Mouse (Mus musculus): ENCODE results near the gene Lancl1.

The Lancl1 gene

GRCm38 (mm10) chr1:67014205-67014604 lies 24.5 kb downstream of the Lancl1 start:
- DNase-seq, result no peak

GRCm38 (mm10) chr1:67010520-67010919 lies 28.2 kb downstream of the Lancl1 start:
- DNase-seq, result no peak

GRCm38 (mm10) chr1:67003699-67004098 lies 35.0 kb downstream of the Lancl1 start:
- DNase-seq, result peak; percentile 65

GRCm38 (mm10) chr1:67002226-67002625 lies 36.4 kb downstream of the Lancl1 start:
- DNase-seq, result no peak

GRCm38 (mm10) chr1:67001367-67001766 lies 37.3 kb downstream of the Lancl1 start:
- no peak for DNase-seq

- DNase-seq, result no peak
Measured at GRCm38 (mm10) chr1:67000484-67000883, 38.2 kb downstream of the Lancl1 start.

- DNase-seq, result peak; percentile 27
Measured at GRCm38 (mm10) chr1:66998601-66999000, 40.1 kb downstream of the Lancl1 start.

- no peak for DNase-seq
Measured at GRCm38 (mm10) chr1:66998188-66998587, 40.5 kb downstream of the Lancl1 start.

- DNase-seq, result peak; percentile 81
Measured at GRCm38 (mm10) chr1:66996819-66997218, 41.9 kb downstream of the Lancl1 start.

- peak; percentile 82 for DNase-seq
Measured at GRCm38 (mm10) chr1:66992764-66993163, 45.9 kb downstream of the Lancl1 start.

- DNase-seq, result peak; percentile 14
Measured at GRCm38 (mm10) chr1:66987558-66988190, 51.0 kb downstream of the Lancl1 start.

GRCm38 (mm10) chr1:66985906-66986305 lies 52.8 kb downstream of the Lancl1 start:
- no peak for DNase-seq

GRCm38 (mm10) chr1:66985129-66985698 lies 53.5 kb downstream of the Lancl1 start:
- DNase-seq, result no peak

- no peak for DNase-seq
Measured at GRCm38 (mm10) chr1:66980129-66980528, 58.5 kb downstream of the Lancl1 start.

- no peak for DNase-seq
Measured at GRCm38 (mm10) chr1:66975456-66975855, 63.2 kb downstream of the Lancl1 start.

GRCm38 (mm10) chr1:66964857-66965256 lies 73.8 kb downstream of the Lancl1 start:
- no peak for DNase-seq

- DNase-seq, result peak; percentile 6
Measured at GRCm38 (mm10) chr1:66960536-66961243, 78.0 kb downstream of the Lancl1 start.

GRCm38 (mm10) chr1:66957361-66957760 lies 81.3 kb downstream of the Lancl1 start:
- DNase-seq, result no peak

- no peak for DNase-seq
Measured at GRCm38 (mm10) chr1:66951086-66951485, 87.6 kb downstream of the Lancl1 start.
